Mouse (Mus musculus) layer of hippocampus, adult 8-10 months (tissue): ENCODE data around the gene Tma7. TPM values are rescaled to one million over a fixed set of nuclear protein-coding genes. Genes with fewer than 3 reads are reported as not detected.

Source experiments
- DNase-seq, 2 experiments: peaks; one replicate each; pipeline ENCODE4 v3.0.0; 2022; ENCODE audit warnings: low spot score in 2 of 2
- total RNA-seq, 4 experiments: library from RNA; stranded (reverse); gene quantifications; 2 replicates each; pipeline ENCODE4 v1.2.4; 2022

Gene Tma7
- total RNA-seq, 4 experiments from 2014 or later, result 284 to 327 (median 306) TPM

- no peak for DNase-seq
Observed at GRCm38 (mm10) chr9:109103250-109103649, 20.9 kb upstream of the Tma7 start.

- no peak for DNase-seq
Observed at GRCm38 (mm10) chr9:109102541-109102940, 20.2 kb upstream of the Tma7 start.

GRCm38 (mm10) chr9:109101933-109102445 lies 19.6 kb upstream of the Tma7 start:
- no peak for DNase-seq

GRCm38 (mm10) chr9:109100307-109100928 lies 18.0 kb upstream of the Tma7 start:
- DNase-seq, result no peak

- DNase-seq, result peak in 1 of 2 experiments; percentile 47
Observed at GRCm38 (mm10) chr9:109098969-109099368, 16.6 kb upstream of the Tma7 start.

GRCm38 (mm10) chr9:109098366-109098765 lies 16.0 kb upstream of the Tma7 start:
- DNase-seq, result no peak

GRCm38 (mm10) chr9:109097831-109098230 lies 15.4 kb upstream of the Tma7 start:
- DNase-seq, result peak; percentile 82 to 88

- no peak for DNase-seq
Observed at GRCm38 (mm10) chr9:109097291-109097690, 14.9 kb upstream of the Tma7 start.

- DNase-seq, result no peak
Observed at GRCm38 (mm10) chr9:109096856-109097255, 14.5 kb upstream of the Tma7 start.

- no peak for DNase-seq
Observed at GRCm38 (mm10) chr9:109096251-109096661, 13.9 kb upstream of the Tma7 start.

- DNase-seq, result peak in 1 of 2 experiments; percentile 60
Observed at GRCm38 (mm10) chr9:109095137-109095982, 13.0 kb upstream of the Tma7 start, which contains the start of gene Plxnb1. Gene Plxnb1, plus strand, starts transcription at chr9:109095389.

GRCm38 (mm10) chr9:109094553-109095136 lies 12.3 kb upstream of the Tma7 start:
- no peak for DNase-seq

- DNase-seq, result no peak
Observed at GRCm38 (mm10) chr9:109093786-109094552, 11.6 kb upstream of the Tma7 start.

GRCm38 (mm10) chr9:109092799-109093198 lies 10.4 kb upstream of the Tma7 start:
- DNase-seq, result no peak

- no peak for DNase-seq
Observed at GRCm38 (mm10) chr9:109091802-109092201, 9.4 kb upstream of the Tma7 start.

- DNase-seq, result no peak
Observed at GRCm38 (mm10) chr9:109090446-109090845, 8.1 kb upstream of the Tma7 start.

GRCm38 (mm10) chr9:109087987-109088386 lies 5.6 kb upstream of the Tma7 start:
- DNase-seq, result no peak

GRCm38 (mm10) chr9:109084922-109085321 lies 2.5 kb upstream of the Tma7 start:
- no peak for DNase-seq

- no peak for DNase-seq
Observed at GRCm38 (mm10) chr9:109081749-109082123, 651 bp downstream of the Tma7 start.

- no peak for DNase-seq
Observed at GRCm38 (mm10) chr9:109080516-109080915, 1.9 kb downstream of the Tma7 start.
